Mouse (Mus musculus): Measurements from ENCODE around the gene Ptprt. TPM values are rescaled to one million over a fixed set of nuclear protein-coding genes. Genes with fewer than 3 reads are reported as not detected.

The Ptprt gene
- total and polyA plus RNA-seq, 3 experiments: 0.02 to 0.36 (median 0.08) TPM

- no peak for DNase-seq
- WGBS: 77% methylated on average over 2 of the region's 2 CpGs
Observed at GRCm38 (mm10) chr2:161640805-161641204, 1020.1 kb downstream of the Ptprt start.

GRCm38 (mm10) chr2:161634084-161634483, 1026.9 kb downstream of the Ptprt start:
- Histone ChIP-seq H3K79me2 (replicated peaks; ENCODE audit: control insufficient read depth, insufficient read depth, low read length) (no peaks in the 10 kb centered on the region), H3K4me3 (no peak overlapping the region), H3K27ac (no peak overlapping the region), H3K27me3 (ENCODE audit: control insufficient read depth, insufficient read depth, low read length) (no peaks in the 10 kb centered on the region; the same call in 1 of the 2 replicates), H3K4me1 (ENCODE audit: control insufficient read depth, insufficient read depth, low read length) (no peaks in the 10 kb centered on the region), H3K36me3 (ENCODE audit: control insufficient read depth, insufficient read depth, low read length) (no peaks in the 10 kb centered on the region), H3K9ac (ENCODE audit: low read depth, low read length) (no peak overlapping the region)
- intact Hi-C loops (cut with DNase I): no loop called here
- TF ChIP-seq POLR2A (IDR thresholded peaks at IDR 0.05; ENCODE audit: insufficient read depth, low read depth, low read length) (no peak), CTCF (IDR thresholded peaks at IDR 0.05) (no peak), EP300 (IDR thresholded peaks at IDR 0.05; ENCODE audit: insufficient read depth, low read depth, low read length) (no peak)
- no peak for DNase-seq
- WGBS: 66% methylated on average over 2 of the region's 2 CpGs

More at GRCm38 (mm10) chr2:161640805-161641204, 1020.1 kb downstream of the Ptprt start:
- Histone ChIP-seq H3K36me3 (ENCODE audit: control insufficient read depth, insufficient read depth, low read length) (no peaks in the 10 kb centered on the region), H3K4me3 (no peak overlapping the region), H3K9ac (ENCODE audit: low read depth, low read length) (no peak overlapping the region), H3K27me3 (ENCODE audit: control insufficient read depth, insufficient read depth, low read length) (no peaks in the 10 kb centered on the region; the same call in 1 of the 2 replicates), H3K79me2 (replicated peaks; ENCODE audit: control insufficient read depth, insufficient read depth, low read length) (no peaks in the 10 kb centered on the region), H3K27ac (no peak overlapping the region), H3K4me1 (ENCODE audit: control insufficient read depth, insufficient read depth, low read length) (no peaks in the 10 kb centered on the region)
- TF ChIP-seq CTCF (IDR thresholded peaks at IDR 0.05): no peak
- TF ChIP-seq EP300 (IDR thresholded peaks at IDR 0.05; ENCODE audit: insufficient read depth, low read depth, low read length): no peak
- no peak for TF ChIP-seq POLR2A (IDR thresholded peaks at IDR 0.05; ENCODE audit: insufficient read depth, low read depth, low read length)
- intact Hi-C loops (cut with DNase I): no loop called here

- no peaks in the 10 kb centered on the region for H3K4me1 ChIP-seq (ENCODE audit: control insufficient read depth, insufficient read depth, low read length)
- 46% methylated on average over 1 of the region's 1 CpGs for WGBS
- no peak for TF ChIP-seq EP300 (IDR thresholded peaks at IDR 0.05; ENCODE audit: insufficient read depth, low read depth, low read length)
- no peak for TF ChIP-seq CTCF (IDR thresholded peaks at IDR 0.05)
- no peak for TF ChIP-seq POLR2A (IDR thresholded peaks at IDR 0.05; ENCODE audit: insufficient read depth, low read depth, low read length)
- no peak overlapping the region for H3K27ac ChIP-seq
- intact Hi-C loops (cut with DNase I): no loop called here
- no peak for DNase-seq
- H3K27me3 ChIP-seq (ENCODE audit: control insufficient read depth, insufficient read depth, low read length): no peaks in the 10 kb centered on the region
- H3K4me3 ChIP-seq: no peak overlapping the region
- no peaks in the 10 kb centered on the region for H3K79me2 ChIP-seq (replicated peaks; ENCODE audit: control insufficient read depth, insufficient read depth, low read length)
- H3K36me3 ChIP-seq (ENCODE audit: control insufficient read depth, insufficient read depth, low read length): no peaks in the 10 kb centered on the region
- no peak overlapping the region for H3K9ac ChIP-seq (ENCODE audit: low read depth, low read length)
Observed at GRCm38 (mm10) chr2:161625896-161626295, 1035.1 kb downstream of the Ptprt start.

DNA sequence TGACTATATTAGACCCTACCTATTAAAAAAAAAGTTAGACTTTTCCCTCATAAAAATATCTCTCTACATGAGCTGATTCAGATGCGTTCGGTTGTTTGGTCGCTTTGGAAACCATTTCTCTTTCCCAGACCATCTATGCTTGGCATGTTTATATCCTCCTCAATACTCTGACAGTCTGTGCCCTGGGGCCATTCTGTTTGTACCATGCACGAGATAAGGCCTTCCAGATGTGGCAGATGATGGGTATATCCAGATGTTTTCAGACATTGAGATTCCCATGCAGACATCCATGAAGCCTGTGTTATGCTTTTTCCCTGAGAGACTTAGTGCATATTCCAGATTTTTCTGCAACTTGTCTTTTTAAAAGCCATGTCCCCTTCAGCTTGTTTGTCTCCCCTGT, 1052.5 kb downstream of the Ptprt start:
- H3K4me1 ChIP-seq (ENCODE audit: control insufficient read depth, insufficient read depth, low read length): no peaks in the 10 kb centered on the region
- no peaks in the 10 kb centered on the region for H3K36me3 ChIP-seq (ENCODE audit: control insufficient read depth, insufficient read depth, low read length)
- no peak overlapping the region for H3K4me3 ChIP-seq
- no peak overlapping the region for H3K27ac ChIP-seq
- 78% methylated on average over 4 of the region's 4 CpGs for WGBS
- H3K27me3 ChIP-seq (ENCODE audit: control insufficient read depth, insufficient read depth, low read length): no peaks in the 10 kb centered on the region
- no peaks in the 10 kb centered on the region for H3K79me2 ChIP-seq (replicated peaks; ENCODE audit: control insufficient read depth, insufficient read depth, low read length)
- no peak for DNase-seq
- TF ChIP-seq CTCF (IDR thresholded peaks at IDR 0.05) (no peak), POLR2A (IDR thresholded peaks at IDR 0.05; ENCODE audit: insufficient read depth, low read depth, low read length) (no peak), EP300 (IDR thresholded peaks at IDR 0.05; ENCODE audit: insufficient read depth, low read depth, low read length) (no peak)
- intact Hi-C loops (cut with DNase I): no loop called here
- no peak overlapping the region for H3K9ac ChIP-seq (ENCODE audit: low read depth, low read length)

GRCm38 (mm10) chr2:161607372-161607771, 1053.6 kb downstream of the Ptprt start:
- no peaks in the 10 kb centered on the region for H3K4me1 ChIP-seq (ENCODE audit: control insufficient read depth, insufficient read depth, low read length)
- no peaks in the 10 kb centered on the region for H3K79me2 ChIP-seq (replicated peaks; ENCODE audit: control insufficient read depth, insufficient read depth, low read length)
- TF ChIP-seq POLR2A (IDR thresholded peaks at IDR 0.05; ENCODE audit: insufficient read depth, low read depth, low read length): no peak
- no peak for TF ChIP-seq CTCF (IDR thresholded peaks at IDR 0.05)
- no peak for TF ChIP-seq EP300 (IDR thresholded peaks at IDR 0.05; ENCODE audit: insufficient read depth, low read depth, low read length)
- no peak for DNase-seq
- H3K9ac ChIP-seq (ENCODE audit: low read depth, low read length): no peak overlapping the region
- WGBS: 62% methylated on average over 4 of the region's 4 CpGs
- H3K4me3 ChIP-seq: no peak overlapping the region
- no peak overlapping the region for H3K27ac ChIP-seq
- H3K36me3 ChIP-seq (ENCODE audit: control insufficient read depth, insufficient read depth, low read length): no peaks in the 10 kb centered on the region
- H3K27me3 ChIP-seq (ENCODE audit: control insufficient read depth, insufficient read depth, low read length): no peaks in the 10 kb centered on the region
- intact Hi-C loops (cut with DNase I): no loop called here

- H3K79me2 ChIP-seq (replicated peaks; ENCODE audit: control insufficient read depth, insufficient read depth, low read length): no peaks in the 10 kb centered on the region
- WGBS: 33% methylated on average over 6 of the region's 6 CpGs
- H3K4me1 ChIP-seq (ENCODE audit: control insufficient read depth, insufficient read depth, low read length): no peaks in the 10 kb centered on the region
- H3K9ac ChIP-seq (ENCODE audit: low read depth, low read length): no peak overlapping the region
- intact Hi-C loops (cut with DNase I): no loop called here
- H3K27me3 ChIP-seq (ENCODE audit: control insufficient read depth, insufficient read depth, low read length): no peaks in the 10 kb centered on the region
- no peak for TF ChIP-seq EP300 (IDR thresholded peaks at IDR 0.05; ENCODE audit: insufficient read depth, low read depth, low read length)
- no peak for TF ChIP-seq POLR2A (IDR thresholded peaks at IDR 0.05; ENCODE audit: insufficient read depth, low read depth, low read length)
- TF ChIP-seq CTCF (IDR thresholded peaks at IDR 0.05): no peak
- H3K4me3 ChIP-seq: no peak overlapping the region
- DNase-seq: no peak
- no peak overlapping the region for H3K27ac ChIP-seq
- no peaks in the 10 kb centered on the region for H3K36me3 ChIP-seq (ENCODE audit: control insufficient read depth, insufficient read depth, low read length)
Observed at GRCm38 (mm10) chr2:161600206-161600808, 1060.6 kb downstream of the Ptprt start.

Measured in heart, adult 2 months (tissue).